Mouse (Mus musculus): ENCODE data around the gene Spryd3. TPM values are rescaled to one million over a fixed set of nuclear protein-coding genes. Genes with fewer than 3 reads are reported as not detected.
"Not testable (repeated sequence)": the region's sequence is repeated elsewhere in the genome, so short reads cannot be mapped to it uniquely, and the experiment has no call there.

The Spryd3 gene
- polyA plus RNA-seq, 1 experiment from 2014 or later = 17.6 TPM

- no peaks in the 10 kb centered on the region for H3K9me3 ChIP-seq
- no peaks in the 10 kb centered on the region for H3K27me3 ChIP-seq (ENCODE audit: insufficient read depth, poor library complexity, severe bottlenecking)
- 85% methylated on average over 2 of the region's 2 CpGs for WGBS
- H3K4me1 ChIP-seq (replicated peaks) = peaks cover 9% of the 10 kb centered on the region
- H3K4me3 ChIP-seq = no peak overlapping the region
- DNase-seq (ENCODE audit: low spot score) = no peak
- peaks cover 65% of the 10 kb centered on the region for H3K36me3 ChIP-seq
- H3K27ac ChIP-seq = no peak overlapping the region
Observed at GRCm38 (mm10) chr15:102080429-102080828, 55.6 kb downstream of the Spryd3 start.

DNA sequence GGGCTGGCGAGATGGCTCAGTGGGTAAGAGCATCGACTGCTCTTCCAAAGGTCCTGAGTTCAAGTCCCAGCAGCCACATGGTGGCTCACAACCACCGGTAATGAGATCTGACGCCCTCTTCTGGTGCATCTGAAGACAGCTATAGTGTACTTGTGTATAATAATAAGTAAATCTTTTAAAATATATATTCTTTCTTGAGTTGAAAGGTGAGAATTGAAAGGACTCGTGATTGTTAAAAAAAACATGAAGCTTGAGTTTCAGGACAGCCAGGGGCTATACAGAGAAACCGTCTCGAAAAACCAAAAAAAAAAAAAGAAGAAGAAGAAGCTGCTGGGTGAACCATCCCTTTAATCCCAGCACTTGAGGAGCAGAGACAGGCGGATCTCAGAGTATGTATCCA, 56.1 kb downstream of the Spryd3 start:
- not testable (repeated sequence) for H3K27me3 ChIP-seq (ENCODE audit: insufficient read depth, poor library complexity, severe bottlenecking); H3K4me3 ChIP-seq; DNase-seq (ENCODE audit: low spot score); H3K27ac ChIP-seq; H3K9me3 ChIP-seq
- WGBS = 83% methylated on average over 8 of the region's 8 CpGs
- peaks cover 63% of the 10 kb centered on the region for H3K36me3 ChIP-seq
- peaks cover 14% of the 10 kb centered on the region for H3K4me1 ChIP-seq (replicated peaks)

- H3K27ac ChIP-seq = no peak overlapping the region
- peaks cover 20% of the 10 kb centered on the region for H3K4me1 ChIP-seq (replicated peaks)
- no peaks in the 10 kb centered on the region for H3K27me3 ChIP-seq (ENCODE audit: insufficient read depth, poor library complexity, severe bottlenecking)
- peaks cover 56% of the 10 kb centered on the region for H3K36me3 ChIP-seq
- no peaks in the 10 kb centered on the region for H3K9me3 ChIP-seq
- 88% methylated on average over 4 of the region's 4 CpGs for WGBS
- DNase-seq (ENCODE audit: low spot score) = no peak
- H3K4me3 ChIP-seq = no peak overlapping the region
Observed at GRCm38 (mm10) chr15:102079221-102079620, 56.8 kb downstream of the Spryd3 start.

GRCm38 (mm10) chr15:102077111-102077677, 58.8 kb downstream of the Spryd3 start:
- no peak overlapping the region for H3K4me3 ChIP-seq
- H3K9me3 ChIP-seq = no peaks in the 10 kb centered on the region
- no peak for DNase-seq (ENCODE audit: low spot score)
- H3K27ac ChIP-seq = no peak overlapping the region
- WGBS = 92% methylated on average over 2 of the region's 2 CpGs
- no peaks in the 10 kb centered on the region for H3K27me3 ChIP-seq (ENCODE audit: insufficient read depth, poor library complexity, severe bottlenecking)
- H3K36me3 ChIP-seq = peaks cover 36% of the 10 kb centered on the region
- peaks cover 24% of the 10 kb centered on the region for H3K4me1 ChIP-seq (replicated peaks)

DNA sequence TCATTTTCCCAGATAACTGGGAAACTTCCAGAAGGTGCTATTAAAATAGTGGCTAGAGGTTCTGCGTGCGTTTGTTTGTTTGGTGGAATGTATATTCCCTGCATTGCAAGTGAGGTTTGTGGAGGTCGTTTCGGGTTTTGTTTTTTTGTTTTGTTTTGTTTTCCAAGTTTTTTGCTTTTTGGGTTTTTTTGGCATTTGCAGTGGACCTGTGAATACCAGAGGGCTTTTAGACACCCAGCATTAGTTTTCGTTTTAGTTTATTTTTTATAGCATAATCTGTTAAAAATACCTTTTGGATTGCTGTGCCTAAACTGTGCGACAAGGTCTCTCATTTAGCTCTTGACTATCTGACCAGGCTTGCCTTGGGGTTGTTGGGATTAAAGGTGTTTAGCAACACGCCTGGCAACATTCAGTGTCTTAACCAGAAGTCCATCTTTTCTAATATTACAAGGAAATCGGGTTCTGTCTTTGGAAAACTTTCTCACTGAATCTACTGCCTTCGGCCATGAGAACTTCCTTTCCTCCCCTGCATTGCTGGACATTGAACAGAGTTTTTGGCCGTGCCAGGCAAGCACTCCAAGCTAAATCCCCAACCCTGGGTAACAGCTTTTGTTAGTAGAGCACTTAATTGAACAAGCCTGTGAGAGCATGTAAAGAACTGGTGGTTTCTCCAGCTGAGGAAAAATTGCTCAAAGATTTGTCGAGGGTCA, 61.0 kb downstream of the Spryd3 start:
- DNase-seq (ENCODE audit: low spot score) = no peak
- peaks cover 24% of the 10 kb centered on the region for H3K4me1 ChIP-seq (replicated peaks)
- H3K4me3 ChIP-seq = peak overlapping the region; percentile 92
- H3K27me3 ChIP-seq (ENCODE audit: insufficient read depth, poor library complexity, severe bottlenecking) = no peaks in the 10 kb centered on the region
- H3K36me3 ChIP-seq = peaks cover 15% of the 10 kb centered on the region
- no peaks in the 10 kb centered on the region for H3K9me3 ChIP-seq
- peak overlapping the region; percentile 97 for H3K27ac ChIP-seq
- WGBS = 23% methylated on average over 11 of the region's 11 CpGs

DNA sequence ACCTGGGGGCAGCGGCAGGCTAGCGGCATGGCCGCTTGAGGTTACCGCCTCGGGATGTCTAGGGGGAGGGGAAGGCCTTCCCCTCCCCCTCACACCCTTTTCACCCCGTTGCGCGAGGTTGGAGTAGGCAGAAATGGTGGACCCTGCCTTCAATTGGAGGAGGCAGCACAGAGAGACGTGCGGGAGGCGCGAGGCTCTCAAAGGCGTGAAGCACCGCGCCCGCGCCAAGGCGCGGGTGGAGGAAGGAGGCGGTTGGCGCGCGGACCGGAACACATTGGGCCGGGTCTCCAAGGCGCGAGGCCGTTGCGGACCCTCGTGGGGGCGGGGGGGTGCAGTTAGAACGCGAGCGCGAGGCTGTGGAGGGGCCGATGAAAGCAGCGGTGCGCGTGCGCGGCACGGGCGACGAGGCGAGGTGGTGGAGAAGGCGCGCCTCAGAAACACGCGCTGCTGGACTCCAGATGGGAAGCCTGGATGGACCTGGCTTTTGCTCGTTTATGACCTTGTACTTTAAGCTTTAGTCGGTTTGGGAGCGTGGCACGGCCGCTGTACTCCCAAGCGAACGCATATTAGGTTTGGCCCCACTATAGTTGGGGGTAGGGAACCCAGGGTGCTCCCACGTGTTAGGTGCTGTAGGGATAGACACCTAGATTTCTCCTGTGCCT, 61.8 kb downstream of the Spryd3 start:
- H3K27me3 ChIP-seq (ENCODE audit: insufficient read depth, poor library complexity, severe bottlenecking) = no peaks in the 10 kb centered on the region
- under 1% methylated on average over 57 of the region's 57 CpGs for WGBS
- DNase-seq (ENCODE audit: low spot score) = peak; percentile 66

GRCm38 (mm10) chr15:102073559-102074069, 62.4 kb downstream of the Spryd3 start, which contains the start of gene Eif4b:
TSS of gene Eif4b (plus strand) at chr15:102073773.
- peaks cover 24% of the 10 kb centered on the region for H3K4me1 ChIP-seq (replicated peaks)
- peak; percentile 99 for DNase-seq (ENCODE audit: low spot score)
- no peaks in the 10 kb centered on the region for H3K27me3 ChIP-seq (ENCODE audit: insufficient read depth, poor library complexity, severe bottlenecking)
- WGBS = under 1% methylated on average over 58 of the region's 58 CpGs
- H3K9me3 ChIP-seq = no peaks in the 10 kb centered on the region
- H3K36me3 ChIP-seq = peaks cover 8% of the 10 kb centered on the region; the same call in 1 of the 2 replicates
- H3K27ac ChIP-seq = peak within 1 kb of the TSS; percentile 97
- H3K4me3 ChIP-seq = peak within 1 kb of the TSS; percentile 92

More for the DNA sequence above, 61.8 kb downstream of the Spryd3 start:
- H3K4me3 ChIP-seq = peak overlapping the region; percentile 92
- H3K9me3 ChIP-seq = no peaks in the 10 kb centered on the region
- H3K4me1 ChIP-seq (replicated peaks) = peaks cover 24% of the 10 kb centered on the region
- peak overlapping the region; percentile 97 for H3K27ac ChIP-seq
- peaks cover 13% of the 10 kb centered on the region for H3K36me3 ChIP-seq

DNA sequence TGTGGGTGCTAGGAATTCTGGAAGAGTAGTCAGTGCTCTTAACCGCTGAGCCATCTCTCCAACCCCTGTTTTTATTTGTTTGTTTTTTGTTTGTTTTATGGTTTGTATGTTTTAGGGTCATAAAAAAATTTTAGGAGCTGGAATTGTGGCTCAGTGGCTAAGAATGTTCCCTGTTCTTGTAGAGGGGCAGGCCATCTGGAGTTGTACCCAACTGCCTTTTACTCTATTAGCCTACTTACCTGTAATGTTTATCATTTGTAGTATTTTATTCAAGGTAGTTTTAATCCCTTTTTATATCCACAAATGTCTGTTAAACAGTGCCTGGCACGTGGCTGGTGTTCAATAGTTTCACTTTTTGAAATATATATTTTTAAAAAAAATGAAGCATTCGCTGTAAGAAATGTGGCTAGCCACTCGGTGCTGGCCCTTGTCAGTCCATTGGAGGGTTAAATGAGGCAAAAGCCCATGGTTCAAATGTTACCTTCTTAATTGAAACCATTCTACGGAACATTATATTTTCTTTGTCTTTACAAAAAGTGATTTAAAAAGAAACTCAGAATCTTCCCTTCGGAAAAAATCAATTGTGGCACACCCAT, 63.0 kb downstream of the Spryd3 start:
- H3K27ac ChIP-seq = peak overlapping the region; percentile 97

GRCm38 (mm10) chr15:102070476-102071467, 65.3 kb downstream of the Spryd3 start:
- H3K36me3 ChIP-seq = peaks cover 6% of the 10 kb centered on the region; the same call in 1 of the 2 replicates
- DNase-seq (ENCODE audit: low spot score) = no peak
- 77% methylated on average over 13 of the region's 13 CpGs for WGBS
- H3K27me3 ChIP-seq (ENCODE audit: insufficient read depth, poor library complexity, severe bottlenecking) = peaks cover 23% of the 10 kb centered on the region
- H3K27ac ChIP-seq = no peak overlapping the region
- no peaks in the 10 kb centered on the region for H3K9me3 ChIP-seq
- H3K4me1 ChIP-seq (replicated peaks) = peaks cover 22% of the 10 kb centered on the region
- no peak overlapping the region for H3K4me3 ChIP-seq

More for the DNA sequence above, 63.0 kb downstream of the Spryd3 start:
- no peak for DNase-seq (ENCODE audit: low spot score)
- WGBS = 15% methylated on average over 6 of the region's 6 CpGs
- peaks cover 24% of the 10 kb centered on the region for H3K4me1 ChIP-seq (replicated peaks)
- peaks cover 6% of the 10 kb centered on the region; the same call in 1 of the 2 replicates for H3K36me3 ChIP-seq
- H3K27me3 ChIP-seq (ENCODE audit: insufficient read depth, poor library complexity, severe bottlenecking) = no peaks in the 10 kb centered on the region
- peak overlapping the region; percentile 92 for H3K4me3 ChIP-seq
- H3K9me3 ChIP-seq = no peaks in the 10 kb centered on the region
